Mouse (Mus musculus) embryonic facial prominence, embryonic 12.5 days (tissue): Measurements from ENCODE around the gene Sbsn. TPM values are rescaled to one million over a fixed set of nuclear protein-coding genes. Genes with fewer than 3 reads are reported as not detected.
A peak's percentile ranks its signal among the peaks of the same experiment; 100 is the strongest.

ENCODE experiments used
- ATAC-seq: fragments of 200-750 bp; cut with Nextera tagmentation; 2 replicates; pipeline ENCODE4 v1.8.0; 2017; ENCODE audit not compliant: insufficient number of reproducible peaks, insufficient read depth, low FRiP score, low TSS enrichment
- H3K27ac ChIP-seq: fragments of 300-500 bp; sonication (generic); 2 replicates; pipeline ENCODE4 v1.5.1; 2016; ENCODE audit warnings: mild to moderate bottlenecking
- H3K27me3 ChIP-seq: fragments of 300-500 bp; sonication (generic); 2 replicates; pipeline ENCODE4 v1.6.1; 2016; ENCODE audit warnings: mild to moderate bottlenecking, moderate library complexity
- H3K36me3 ChIP-seq: fragments of 300-500 bp; sonication (generic); 2 replicates; pipeline ENCODE4 v1.6.1; 2016; ENCODE audit warnings: mild to moderate bottlenecking
- H3K4me1 ChIP-seq: fragments of 300-500 bp; sonication (generic); 2 replicates; pipeline ENCODE4 v1.6.1; 2016
- H3K4me2 ChIP-seq: fragments of 300-500 bp; sonication (generic); replicated peaks from 2 replicates; pipeline ENCODE4 v1.6.1; 2016; ENCODE audit warnings: mild to moderate bottlenecking, moderate library complexity
- H3K4me3 ChIP-seq: fragments of 300-500 bp; sonication (generic); 2 replicates; pipeline ENCODE4 v1.5.1; 2016; ENCODE audit warnings: mild to moderate bottlenecking
- H3K9ac ChIP-seq: fragments of 300-500 bp; sonication (generic); 2 replicates; pipeline ENCODE4 v1.6.1; 2016; ENCODE audit warnings: mild to moderate bottlenecking, moderate library complexity
- H3K9me3 ChIP-seq: fragments of 300-500 bp; sonication (generic); 2 replicates; pipeline ENCODE4 v1.6.1; 2016; ENCODE audit warnings: mild to moderate bottlenecking, moderate library complexity
- WGBS: fragments of 180-500 bp; shearing (Covaris S2); methylation state at CpG from one replicate; pipeline ENCODE4 v1.1.7; 2016; 5-methylcytosine and 5-hydroxymethylcytosine counted together
- polyA plus RNA-seq: library from polyadenylated mRNA; unstranded; fragments of >200 nt; fragmentation: Nextera tagmentation; extraction: Ambion mirVana; gene quantifications from 2 replicates; pipeline ENCODE4 v1.2.1, GENCODE M21; 2016

The Sbsn gene
- polyA plus RNA-seq, result 1.1 and 1.3 TPM in 2 replicates

DNA sequence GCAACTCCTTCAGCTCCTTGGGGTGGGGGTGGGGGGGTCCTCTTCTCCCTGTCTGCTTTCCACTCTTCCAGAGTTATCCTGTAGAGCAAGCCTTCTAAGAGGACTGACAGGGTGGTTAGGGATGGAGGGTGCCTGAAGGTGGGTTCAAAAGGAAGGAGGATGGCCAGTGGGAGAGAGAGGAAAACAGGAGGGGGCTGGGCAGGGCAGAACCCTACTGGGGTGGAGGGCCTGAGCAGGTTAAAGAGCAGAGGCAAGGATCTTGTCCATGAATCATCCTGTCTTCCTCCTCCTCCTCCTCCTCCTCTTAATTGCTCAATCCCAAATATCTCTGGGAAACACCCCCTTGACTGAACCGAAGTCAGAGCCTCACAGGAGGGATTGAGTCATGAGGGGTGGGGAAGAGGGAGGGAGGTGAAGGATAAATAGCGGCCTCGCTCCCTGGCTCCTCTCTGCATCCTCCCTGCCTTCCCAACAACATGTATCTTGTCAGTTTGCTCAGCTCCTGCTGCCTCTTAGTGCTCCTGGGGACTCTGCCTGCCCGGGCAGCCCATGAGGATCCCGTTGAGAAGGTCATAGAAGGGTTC is at the start of gene Sbsn:
Gene Sbsn, plus strand, starts transcription at position 386 of the 584 bp plus-strand sequence.
- peaks cover 19% of the 10 kb centered on the region for H3K36me3 ChIP-seq
- no peaks in the 10 kb centered on the region for H3K4me1 ChIP-seq
- H3K27me3 ChIP-seq, result no peaks in the 10 kb centered on the region
- no peak for ATAC-seq
- no peak within 1 kb of the TSS for H3K9ac ChIP-seq
- H3K27ac ChIP-seq, result no peak within 1 kb of the TSS
- peaks cover 12% of the 10 kb centered on the region for H3K9me3 ChIP-seq
- 62% methylated on average over 5 of the region's 5 CpGs for WGBS
- no peak within 1 kb of the TSS for H3K4me2 ChIP-seq
- H3K4me3 ChIP-seq, result no peak within 1 kb of the TSS

DNA sequence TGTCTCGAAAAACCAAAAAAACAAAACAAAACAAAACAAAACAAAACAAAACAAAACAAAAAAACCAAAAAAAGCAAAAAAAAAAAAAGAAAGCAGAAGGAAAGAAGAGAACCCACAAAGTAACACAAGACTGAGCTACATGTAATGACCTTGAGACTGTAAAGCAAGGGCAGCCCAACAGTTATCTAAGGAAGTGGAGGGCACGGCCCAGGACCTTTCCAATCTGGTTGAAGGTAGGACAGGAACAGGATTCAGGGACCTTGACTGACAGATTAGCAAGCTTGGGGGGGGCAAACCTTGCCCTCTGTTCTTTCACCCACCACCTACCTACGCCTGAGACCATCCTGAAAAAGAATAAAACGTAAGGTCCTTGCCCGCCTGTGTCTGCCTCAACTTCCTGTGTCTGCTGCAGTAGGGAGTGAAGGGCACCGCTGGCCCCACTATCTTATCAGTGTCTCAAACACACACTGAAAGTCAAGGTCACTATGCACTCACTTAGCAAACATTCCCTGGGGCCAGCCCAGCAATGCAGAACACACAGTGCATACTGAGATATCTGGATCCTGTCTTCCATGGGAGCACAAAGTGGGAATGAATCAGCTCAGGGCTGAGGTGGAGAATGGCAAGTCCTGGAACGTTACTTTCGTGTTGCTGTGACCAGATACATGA is 44.9 kb upstream of the Sbsn start:
- ATAC-seq, result no peak
- Histone ChIP-seq H3K27me3 (peaks cover 5% of the 10 kb centered on the region; the same call in 1 of the 2 replicates), H3K9me3 (no peaks in the 10 kb centered on the region), H3K4me3 (no peak overlapping the region), H3K36me3 (no peaks in the 10 kb centered on the region), H3K27ac (no peak overlapping the region), H3K4me2 (no peak overlapping the region), H3K9ac (no peak overlapping the region), H3K4me1 (no peaks in the 10 kb centered on the region)
- WGBS, result 77% methylated on average over 8 of the region's 8 CpGs

DNA sequence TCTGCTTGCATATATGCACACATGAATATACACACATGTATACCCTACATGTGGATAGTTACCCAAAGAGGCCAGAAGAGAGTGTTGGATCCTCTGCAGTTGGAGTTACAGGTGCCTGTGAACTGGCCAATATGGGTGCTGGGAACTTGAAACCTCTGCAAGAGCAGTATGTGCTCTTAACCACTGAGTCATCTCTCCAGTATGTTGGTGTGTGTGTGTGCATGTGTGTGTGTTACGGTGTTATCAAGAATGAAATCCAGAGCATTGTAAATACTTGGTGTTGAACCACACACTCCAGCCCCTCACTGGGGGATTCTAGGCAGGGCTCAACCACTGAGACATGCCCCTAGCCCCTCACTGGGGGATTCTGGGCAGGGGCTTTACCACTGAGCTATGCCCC is 43.8 kb upstream of the Sbsn start:
- ATAC-seq, result no peak
- Histone ChIP-seq H3K4me2 (no peak overlapping the region), H3K27ac (no peak overlapping the region), H3K27me3 (peaks cover 5% of the 10 kb centered on the region; the same call in 1 of the 2 replicates), H3K4me3 (no peak overlapping the region), H3K36me3 (no peaks in the 10 kb centered on the region), H3K9ac (no peak overlapping the region), H3K4me1 (no peaks in the 10 kb centered on the region), H3K9me3 (no peaks in the 10 kb centered on the region)
- WGBS, result 88% methylated on average over 1 of the region's 1 CpGs

DNA sequence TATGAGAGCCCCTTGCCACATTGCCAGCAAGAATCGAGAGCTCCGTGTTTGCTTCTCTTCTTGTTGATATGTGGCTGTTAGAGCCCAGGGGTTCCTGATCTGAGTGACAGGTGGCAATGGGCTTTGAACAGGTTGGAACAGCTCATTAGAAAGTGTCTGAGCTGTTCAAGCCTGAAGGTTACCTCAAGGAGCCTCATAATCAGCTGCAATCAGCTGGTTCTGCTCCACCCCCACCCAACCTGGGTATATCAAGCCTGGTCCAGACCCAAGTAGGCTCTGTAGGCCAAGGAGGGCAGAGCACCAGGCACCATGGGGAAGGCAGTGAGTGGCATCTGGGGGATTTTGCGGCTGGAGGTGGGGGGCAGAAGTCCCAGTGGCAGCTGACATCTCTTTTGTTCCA is 39.3 kb upstream of the Sbsn start, which contains the start of gene Atp4a:
Gene Atp4a, plus strand, starts transcription at position 268 of the 400 bp plus-strand sequence.
- Histone ChIP-seq H3K27ac (no peak within 1 kb of the TSS), H3K9ac (no peak within 1 kb of the TSS), H3K36me3 (no peaks in the 10 kb centered on the region), H3K4me2 (no peak within 1 kb of the TSS), H3K9me3 (no peaks in the 10 kb centered on the region), H3K27me3 (peaks cover 24% of the 10 kb centered on the region), H3K4me1 (no peaks in the 10 kb centered on the region; the same call in 1 of the 2 replicates), H3K4me3 (no peak within 1 kb of the TSS)
- WGBS, result 80% methylated on average over 3 of the region's 3 CpGs
- ATAC-seq, result no peak

DNA sequence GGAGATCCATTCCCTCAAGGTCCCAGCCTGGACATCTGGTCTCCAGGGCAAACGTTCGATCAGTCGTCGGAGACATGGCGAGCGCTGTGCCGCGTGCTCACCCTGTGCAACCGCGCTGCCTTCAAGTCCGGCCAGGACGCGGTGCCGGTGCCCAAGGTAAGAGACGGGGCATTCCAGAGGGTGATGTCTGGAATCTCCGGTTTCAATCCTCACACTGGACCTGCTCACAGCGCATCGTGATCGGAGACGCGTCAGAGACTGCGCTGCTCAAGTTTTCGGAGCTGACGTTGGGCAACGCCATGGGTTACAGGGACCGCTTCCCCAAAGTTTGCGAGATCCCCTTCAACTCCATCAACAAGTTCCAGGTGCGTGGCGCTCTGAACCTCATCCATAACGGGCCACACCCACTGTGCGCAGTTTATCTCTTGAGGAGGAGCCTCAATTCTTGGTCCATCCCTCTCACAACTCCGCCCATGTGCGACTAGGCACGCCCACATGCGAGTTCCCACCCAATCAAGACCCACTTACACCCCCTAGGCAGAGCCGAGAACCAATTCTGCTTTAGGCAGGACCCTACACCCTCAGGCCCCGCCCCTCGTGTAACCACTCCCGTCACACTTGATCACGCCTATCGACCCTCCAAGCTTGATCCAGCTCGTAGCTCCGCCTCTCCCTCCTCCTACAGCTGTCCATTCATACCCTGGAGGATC is 34.1 kb upstream of the Sbsn start:
- Histone ChIP-seq H3K27ac (no peak overlapping the region), H3K4me3 (peak overlapping the region; percentile 26), H3K4me1 (peaks cover 3% of the 10 kb centered on the region), H3K9ac (no peak overlapping the region), H3K4me2 (peak overlapping the region; percentile 54), H3K36me3 (no peaks in the 10 kb centered on the region), H3K27me3 (peaks cover 39% of the 10 kb centered on the region), H3K9me3 (no peaks in the 10 kb centered on the region)
- peak; percentile 88 for ATAC-seq
- 3% methylated on average over 43 of the region's 43 CpGs for WGBS

DNA sequence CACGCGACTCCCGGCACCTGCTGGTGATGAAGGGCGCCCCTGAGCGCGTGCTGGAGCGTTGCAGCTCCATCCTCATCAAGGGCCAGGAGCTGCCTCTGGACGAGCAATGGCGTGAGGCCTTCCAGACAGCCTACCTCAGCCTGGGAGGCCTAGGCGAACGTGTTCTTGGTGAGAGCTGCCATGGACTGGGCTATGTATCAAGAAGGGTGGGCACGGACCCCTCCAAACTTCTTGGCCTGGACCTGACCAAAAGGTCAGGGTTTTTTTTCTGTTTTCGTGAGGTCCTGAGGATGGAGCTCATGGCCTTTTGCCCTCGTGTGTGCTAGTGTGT is 33.6 kb upstream of the Sbsn start:
- H3K9me3 ChIP-seq, result no peaks in the 10 kb centered on the region
- H3K27me3 ChIP-seq, result peaks cover 39% of the 10 kb centered on the region
- H3K4me1 ChIP-seq, result peaks cover 3% of the 10 kb centered on the region
- H3K4me3 ChIP-seq, result peak overlapping the region; percentile 26
- H3K36me3 ChIP-seq, result no peaks in the 10 kb centered on the region
- peak; percentile 53 for ATAC-seq
- H3K4me2 ChIP-seq, result peak overlapping the region; percentile 54
- WGBS, result 7% methylated on average over 14 of the region's 14 CpGs
- H3K27ac ChIP-seq, result no peak overlapping the region
- H3K9ac ChIP-seq, result no peak overlapping the region

DNA sequence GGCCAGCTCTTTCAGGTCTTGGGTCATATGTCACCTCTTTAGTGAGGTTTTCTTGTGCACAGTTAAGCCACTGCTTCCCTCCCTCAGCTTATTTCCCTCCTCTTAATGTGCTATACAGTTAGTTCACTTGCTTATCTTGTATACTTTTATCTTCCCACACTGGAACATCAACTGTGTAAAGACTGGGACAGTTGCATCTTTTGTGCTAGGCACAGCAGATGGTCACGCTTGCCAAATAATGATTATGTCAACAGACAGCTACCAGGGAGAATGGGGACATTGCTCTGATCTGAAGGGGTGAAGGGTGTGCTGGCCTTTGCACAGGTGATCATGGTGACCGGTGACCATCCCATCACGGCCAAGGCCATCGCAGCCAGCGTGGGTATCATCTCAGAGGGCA is 31.6 kb upstream of the Sbsn start:
- peaks cover 39% of the 10 kb centered on the region for H3K27me3 ChIP-seq
- H3K9me3 ChIP-seq, result no peaks in the 10 kb centered on the region
- H3K36me3 ChIP-seq, result no peaks in the 10 kb centered on the region
- no peak overlapping the region for H3K9ac ChIP-seq
- H3K27ac ChIP-seq, result no peak overlapping the region
- no peak for ATAC-seq
- no peak overlapping the region for H3K4me2 ChIP-seq
- H3K4me3 ChIP-seq, result no peak overlapping the region
- 86% methylated on average over 5 of the region's 5 CpGs for WGBS
- H3K4me1 ChIP-seq, result peaks cover 3% of the 10 kb centered on the region

DNA sequence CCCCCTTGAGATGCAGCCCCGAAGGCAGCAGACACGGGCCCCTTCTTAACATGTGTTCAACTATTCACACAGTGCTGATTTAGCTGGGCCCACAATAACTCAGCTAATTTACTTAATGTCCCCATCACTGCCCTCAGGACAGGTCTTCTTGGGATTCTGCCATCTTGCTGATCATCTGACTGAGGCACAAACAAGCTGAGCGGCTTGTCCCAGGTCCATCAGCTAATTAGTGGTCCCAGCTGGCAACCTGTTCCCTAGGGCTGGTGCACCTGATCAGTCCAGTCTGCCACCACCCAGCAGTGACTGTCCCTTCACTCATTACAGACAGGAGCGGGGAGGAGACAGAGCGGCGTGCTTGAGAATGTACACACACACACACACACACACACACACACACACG is 30.0 kb upstream of the Sbsn start:
- Histone ChIP-seq H3K4me3 (no peak overlapping the region), H3K4me1 (peaks cover 3% of the 10 kb centered on the region), H3K27me3 (peaks cover 26% of the 10 kb centered on the region), H3K9me3 (no peaks in the 10 kb centered on the region), H3K36me3 (0 out of 2 replicates have a peak, but pooled peaks cover 4% of the 10 kb centered on the region), H3K27ac (no peak overlapping the region), H3K9ac (no peak overlapping the region), H3K4me2 (no peak overlapping the region)
- no peak for ATAC-seq
- WGBS, result 74% methylated on average over 7 of the region's 7 CpGs

DNA sequence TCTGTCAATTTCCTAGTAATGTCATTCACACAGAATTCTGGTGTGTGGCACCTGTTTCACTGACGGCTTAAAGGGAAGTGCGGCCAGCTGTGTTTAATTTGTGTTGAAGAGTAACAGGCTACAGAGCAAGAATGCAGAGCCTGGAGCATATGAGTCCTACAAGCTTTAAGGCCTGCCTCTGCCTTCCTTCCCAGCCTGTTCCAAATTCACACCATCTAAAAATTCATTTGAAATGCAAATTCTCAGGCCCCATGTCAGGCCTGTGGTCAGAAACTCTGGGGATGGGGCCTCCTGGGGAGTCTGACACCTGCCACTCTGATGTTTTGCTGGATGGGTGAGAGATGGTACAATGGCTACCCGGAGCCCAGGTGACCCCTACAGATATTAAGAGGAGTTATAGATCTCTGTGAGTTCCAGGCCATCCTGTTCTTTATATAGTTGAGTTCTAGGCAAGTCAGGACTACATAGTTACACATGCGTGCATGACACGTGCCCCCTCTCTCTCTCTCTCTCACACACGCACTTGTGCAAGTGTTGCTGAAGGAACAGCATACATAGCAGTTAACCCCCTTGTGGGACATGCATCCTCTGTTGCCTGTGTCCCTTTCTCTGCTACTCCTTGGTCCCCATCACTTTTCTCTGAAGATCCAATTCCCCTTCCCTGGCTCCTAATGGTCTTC is 27.9 kb upstream of the Sbsn start:
- no peaks in the 10 kb centered on the region for H3K9me3 ChIP-seq
- no peak for ATAC-seq
- H3K4me3 ChIP-seq, result no peak overlapping the region
- 62% methylated on average over 6 of the region's 6 CpGs for WGBS
- no peak overlapping the region for H3K9ac ChIP-seq
- H3K27me3 ChIP-seq, result 0 out of 2 replicates have a peak, but pooled peaks cover 5% of the 10 kb centered on the region
- H3K36me3 ChIP-seq, result 0 out of 2 replicates have a peak, but pooled peaks cover 12% of the 10 kb centered on the region
- H3K4me1 ChIP-seq, result peaks cover 4% of the 10 kb centered on the region
- no peak overlapping the region for H3K4me2 ChIP-seq
- no peak overlapping the region for H3K27ac ChIP-seq

DNA sequence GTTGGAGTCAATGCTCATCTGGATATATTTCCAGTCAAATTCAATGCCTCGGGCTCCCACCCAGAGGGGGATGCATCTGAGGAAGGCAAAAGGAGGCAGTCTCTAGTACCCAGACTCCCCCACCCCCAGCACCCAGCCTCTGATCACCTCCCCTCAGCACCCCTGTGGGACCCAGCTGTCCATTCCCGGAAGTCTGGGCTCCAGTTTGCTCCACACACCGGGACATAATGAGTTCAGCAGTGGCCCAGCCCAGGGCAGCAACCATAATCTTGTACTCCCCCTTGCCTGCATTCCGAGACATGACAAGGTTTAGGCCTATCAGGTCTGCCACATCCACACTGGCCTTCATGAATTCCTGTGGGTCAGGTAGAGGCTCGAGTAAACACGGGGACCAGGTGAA is 23.1 kb upstream of the Sbsn start:
- Histone ChIP-seq H3K4me3 (peak overlapping the region; percentile 72), H3K9me3 (no peaks in the 10 kb centered on the region), H3K36me3 (peaks cover 23% of the 10 kb centered on the region), H3K27me3 (no peaks in the 10 kb centered on the region), H3K9ac (peak overlapping the region; percentile 73), H3K4me1 (peaks cover 14% of the 10 kb centered on the region), H3K4me2 (peak overlapping the region; percentile 76), H3K27ac (no peak overlapping the region)
- no peak for ATAC-seq
- 86% methylated on average over 6 of the region's 6 CpGs for WGBS

DNA sequence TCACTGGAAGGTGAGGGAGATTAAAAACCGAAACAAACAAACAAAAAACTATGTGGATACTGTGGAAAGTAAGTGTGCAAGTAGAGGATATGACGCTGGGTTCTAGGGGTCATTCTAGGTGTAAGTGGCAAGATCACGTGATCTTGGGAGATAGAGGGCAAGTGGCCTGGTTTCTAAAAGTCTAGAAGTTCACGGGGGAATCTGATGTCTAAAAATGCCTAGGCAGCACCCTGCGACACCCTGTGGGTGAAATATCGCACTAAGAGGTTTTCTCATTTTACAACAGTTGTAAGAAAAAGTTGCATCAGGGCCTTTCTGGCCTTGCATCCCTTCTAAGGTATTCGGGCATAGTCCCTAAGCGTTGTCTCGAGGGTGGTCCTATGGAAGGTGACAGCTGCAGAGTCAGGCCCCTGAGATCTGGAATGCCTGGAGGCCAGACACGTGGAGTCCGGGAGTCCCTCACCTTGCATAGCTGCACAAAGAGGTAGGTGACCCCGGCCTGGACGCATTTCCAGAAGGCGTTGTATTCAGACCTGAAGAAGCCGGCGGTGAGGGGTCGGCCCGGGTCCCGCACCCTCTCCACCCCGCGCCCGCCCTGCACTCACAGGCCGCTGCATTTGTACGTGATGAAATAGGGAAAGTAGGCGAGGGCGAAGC is 22.4 kb upstream of the Sbsn start:
- Histone ChIP-seq H3K27ac (0 out of 2 replicates have a peak overlapping the region, but pooled peaks have one; percentile 79), H3K4me3 (peak overlapping the region; percentile 72), H3K4me1 (peaks cover 14% of the 10 kb centered on the region), H3K9ac (peak overlapping the region; percentile 73), H3K4me2 (peak overlapping the region; percentile 76), H3K27me3 (no peaks in the 10 kb centered on the region), H3K36me3 (peaks cover 28% of the 10 kb centered on the region), H3K9me3 (no peaks in the 10 kb centered on the region)
- WGBS, result 7% methylated on average over 26 of the region's 26 CpGs
- peak; percentile 30 for ATAC-seq
